Mouse (Mus musculus) B cell, adult 67 days (primary cell): Measurements from ENCODE around the gene Ebf4. TPM values are rescaled to one million over a fixed set of nuclear protein-coding genes. Genes with fewer than 3 reads are reported as not detected.

ENCODE experiments used
- total RNA-seq, 2 experiments: library from RNA; stranded (reverse); gene quantifications; 4 replicates each; pipeline ENCODE4 v1.2.4; 2023

Gene Ebf4
- total RNA-seq, result not detected

GRCm38 (mm10) chr2:130294936-130295277 is at the start of gene Ebf4:
Gene Ebf4 (plus strand): TSS chr2:130295169.

GRCm38 (mm10) chr2:130274149-130274861 is 20.7 kb upstream of the Ebf4 start, which contains the start of gene Nop56:
Gene Nop56 (plus strand): TSS chr2:130274430.

GRCm38 (mm10) chr2:130283854-130284654 is 10.9 kb upstream of the Ebf4 start, which contains the start of gene Idh3b:
Gene Idh3b (minus strand): TSS chr2:130284547.

DNA sequence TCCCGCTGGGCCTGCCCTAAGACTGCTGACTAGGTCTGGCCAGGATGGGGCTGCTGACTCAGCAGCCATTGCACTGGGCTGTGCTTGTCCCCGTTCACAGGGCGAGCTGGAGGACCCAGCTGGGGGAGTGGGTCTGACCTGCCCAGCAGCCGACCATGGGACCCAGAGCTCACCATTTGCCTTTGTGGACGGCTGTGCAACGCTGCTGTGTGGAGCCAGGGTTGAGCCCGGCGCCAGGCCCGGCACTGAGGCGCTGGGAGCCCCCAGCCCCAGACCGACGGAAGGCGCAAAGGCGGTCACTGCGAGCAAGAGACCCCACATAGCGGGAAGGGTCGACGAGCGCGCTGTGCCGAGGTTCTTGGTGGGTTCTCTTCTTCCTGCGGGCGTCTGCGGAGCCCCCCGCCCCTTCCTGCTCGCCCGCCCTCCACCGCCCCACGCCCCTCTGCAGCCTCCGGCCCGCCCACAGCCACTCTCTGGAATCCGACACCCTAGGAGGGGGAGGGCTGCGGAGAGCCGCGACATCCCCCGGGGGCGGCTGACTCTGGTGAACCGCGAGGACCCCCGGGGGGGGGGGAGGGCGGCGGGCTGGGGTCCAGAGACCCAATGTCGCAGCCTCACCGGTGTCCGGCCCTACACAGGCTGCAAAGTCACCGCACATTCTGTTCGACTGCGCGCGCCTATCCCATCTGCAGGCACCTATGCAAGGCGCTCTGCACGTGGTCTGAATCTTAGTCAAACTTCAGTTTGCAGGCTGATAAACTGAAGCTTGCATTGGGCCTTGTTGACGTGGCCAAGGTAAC is 102.4 kb downstream of the Ebf4 start, which contains the start of gene Cpxm1:
TSS of gene Cpxm1 (minus strand) at position 389 of the 800 bp plus-strand sequence.

GRCm38 (mm10) chr2:130404939-130405338 is 110.0 kb downstream of the Ebf4 start, which contains the start of the genes Gm28372 and 1700020A23Rik:
Gene Gm28372 (plus strand): TSS chr2:130405239.
Gene 1700020A23Rik (plus strand): TSS chr2:130405259.

GRCm38 (mm10) chr2:130406178-130406577 is 111.2 kb downstream of the Ebf4 start, which contains the start of gene Tmem239:
Gene Tmem239 (plus strand): TSS chr2:130406478.

Other genes with a start within 250 kb of the Ebf4 start
- not detected for gene Tgm6, start 182.8 kb upstream of the Ebf4 start, total RNA-seq
- gene Snrpb, start 115.8 kb upstream of the Ebf4 start, total RNA-seq, result 100 to 1,000 TPM; 172 TPM
- not detected for gene Tmc2, start 100.0 kb upstream of the Ebf4 start, total RNA-seq
- gene Nop56, start 20.7 kb upstream of the Ebf4 start, total RNA-seq, result 100 to 1,000 TPM; 315 to 340 TPM
- 100 to 1,000 TPM; 127 to 154 TPM for gene Idh3b, start 10.6 kb upstream of the Ebf4 start, total RNA-seq
- gene Cpxm1, start 102.4 kb downstream of the Ebf4 start, total RNA-seq, result 1 to 10 TPM in 1 of 2 experiments, not detected in 1; 1.2 TPM
- gene Gm28372, start 110.1 kb downstream of the Ebf4 start, total RNA-seq, result not detected
- gene 1700020A23Rik, start 110.1 kb downstream of the Ebf4 start, total RNA-seq, result not detected
- gene Tmem239, start 111.3 kb downstream of the Ebf4 start, total RNA-seq, result not detected
- gene Vps16, start 129.2 kb downstream of the Ebf4 start, total RNA-seq, result 100 to 1,000 TPM; 156 to 175 TPM
- 10 to 100 TPM; 22.2 to 26.2 TPM for gene Pced1a, start 129.5 kb downstream of the Ebf4 start, total RNA-seq
- gene Ptpra, start 155.1 kb downstream of the Ebf4 start, total RNA-seq, result 100 to 1,000 TPM; 104 to 116 TPM